Mouse (Mus musculus) lung, adult 2 months (tissue): ENCODE results near the gene Tufm.

Experiments
- CTCF ChIP-seq: fragments of 200-500 bp; IDR thresholded peaks from 2 replicates; pipeline ENCODE4 v1.5.1; 2011; ENCODE audit warnings: mild to moderate bottlenecking, low read length, control low read depth; ENCODE audit not compliant: insufficient read depth
- POLR2A ChIP-seq: fragments of 200-500 bp; IDR thresholded peaks from 2 replicates; pipeline ENCODE4 v1.6.1; 2011; ENCODE audit warnings: low read depth, mild to moderate bottlenecking, control low read depth, low read length, borderline replicate concordance; ENCODE audit errors: extremely low read depth

GRCm38 (mm10) chr7:126466707-126467106, 20.5 kb upstream of the Tufm start:
- TF ChIP-seq CTCF (no peak), POLR2A (no peak)
